Mouse (Mus musculus) forelimb bud, embryonic 11.5 days (tissue): Measurements from ENCODE around the gene Hrh3.

Experiments used
- DNase-seq: peaks from one replicate; pipeline ENCODE4 v3.0.0-alpha.2; 2012; ENCODE audit warnings: low read depth, low spot score

Hrh3 gene

DNA sequence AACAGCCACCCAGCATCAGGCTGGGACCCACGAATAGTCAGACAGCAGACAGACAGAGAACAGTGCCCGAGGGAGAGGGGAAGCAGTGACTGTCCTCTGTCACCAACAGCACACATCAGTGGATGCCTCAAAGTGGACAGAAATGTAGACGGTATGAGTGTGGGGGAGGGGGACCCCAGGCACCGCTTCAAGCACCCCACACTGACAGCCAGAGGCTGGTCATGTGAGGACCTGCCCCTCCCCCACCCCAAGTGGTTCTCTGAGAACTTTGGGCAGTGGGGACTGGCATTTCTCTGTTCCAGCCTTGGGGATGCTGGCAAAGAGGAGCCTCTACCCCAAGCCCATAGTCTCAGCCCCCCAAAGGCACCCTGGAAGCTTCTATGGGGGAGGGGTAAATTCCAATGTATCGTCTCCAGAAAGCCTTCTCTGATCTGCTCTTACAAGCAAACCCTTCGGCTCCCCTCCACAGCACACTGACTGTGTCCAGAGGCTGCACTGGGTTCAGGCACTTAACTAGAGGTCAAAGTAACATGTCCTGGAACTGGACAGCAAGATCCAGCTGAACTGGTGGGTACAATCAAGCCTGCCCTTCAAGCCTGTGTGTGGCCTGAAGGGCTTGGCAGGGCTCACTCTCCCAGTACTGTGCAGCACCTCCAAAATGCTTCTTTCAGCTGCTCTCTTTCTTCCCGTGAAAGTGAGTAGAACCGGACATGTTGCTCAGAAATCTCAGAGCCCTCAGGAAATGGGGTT lies 1.3 kb upstream of the Hrh3 start:
- DNase-seq: no peak

DNA sequence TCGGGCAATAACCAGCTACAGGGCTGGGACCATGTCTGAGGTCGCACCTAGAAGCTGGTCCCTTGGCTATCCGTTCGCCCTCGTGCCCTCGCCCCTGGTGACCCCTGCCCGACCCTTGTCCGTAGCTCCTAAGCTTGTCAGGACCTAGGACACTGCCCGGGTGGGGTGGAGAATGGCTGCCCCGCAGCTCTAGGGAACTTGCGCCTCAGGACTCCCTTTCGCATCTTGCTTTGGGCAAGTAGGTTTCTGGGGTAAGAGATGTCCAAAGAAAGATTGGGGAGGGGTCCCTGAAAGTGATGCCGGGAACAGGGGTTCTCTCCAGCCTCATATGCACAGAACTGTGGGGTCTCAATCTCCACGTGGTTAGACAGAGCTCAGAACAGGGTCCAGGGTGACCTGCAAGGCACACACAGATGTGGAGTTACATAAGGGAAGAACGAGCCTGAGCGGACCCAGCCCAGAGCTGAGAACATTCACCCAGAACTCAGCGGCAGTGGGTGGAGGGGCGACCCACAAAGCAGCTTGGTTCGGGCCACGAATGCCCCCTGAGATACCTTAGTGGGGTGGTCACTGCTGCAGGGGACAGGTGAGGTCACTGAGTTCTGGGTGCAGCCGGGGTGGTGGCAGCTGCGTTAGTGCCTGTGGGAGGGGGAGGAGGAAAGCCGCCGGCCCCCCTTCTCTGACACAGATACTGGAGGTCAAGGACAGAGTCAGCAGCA lies 530 bp upstream of the Hrh3 start:
- no peak for DNase-seq

DNA sequence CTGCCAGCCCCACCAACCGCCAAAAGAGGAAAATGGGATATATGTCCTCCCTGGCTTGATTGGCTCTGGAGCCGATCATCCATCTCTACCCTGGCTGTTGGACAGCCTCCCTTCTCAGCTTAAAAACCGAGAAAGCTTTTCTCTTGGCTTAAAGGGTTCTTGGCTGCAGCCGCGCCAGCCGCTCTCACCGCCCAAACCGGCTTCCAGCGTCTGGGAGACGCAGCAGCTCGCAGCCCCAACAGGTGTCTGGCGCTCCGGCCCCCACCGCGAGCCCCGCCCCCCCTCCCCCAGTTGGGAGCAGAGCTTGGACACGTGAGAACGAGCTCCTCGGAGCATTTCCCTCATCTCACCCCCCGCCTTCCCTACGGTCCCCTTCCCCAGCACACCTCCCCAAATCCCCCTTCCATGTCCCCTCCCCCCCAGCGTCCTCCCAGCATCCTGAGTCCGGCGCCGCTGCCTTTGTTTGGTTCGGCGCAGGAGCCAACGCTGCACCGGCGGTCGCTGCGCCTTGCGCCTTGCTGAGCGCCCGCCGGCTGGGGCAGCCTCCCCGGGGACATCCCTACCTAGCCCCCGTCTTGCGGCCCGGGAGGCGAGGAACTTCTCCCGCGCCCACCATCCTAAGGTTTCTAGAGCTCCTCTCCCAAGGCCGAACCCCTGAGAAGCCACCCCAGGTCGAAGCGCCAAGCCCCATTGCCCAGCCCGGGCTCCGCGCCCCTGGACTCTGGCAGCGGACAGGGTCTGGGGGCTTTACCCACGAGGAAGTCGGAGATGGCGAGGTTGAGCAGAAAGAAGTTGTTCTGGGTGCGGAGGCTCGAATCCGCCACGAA lies 924 bp downstream of the Hrh3 start:
- DNase-seq: no peak

DNA sequence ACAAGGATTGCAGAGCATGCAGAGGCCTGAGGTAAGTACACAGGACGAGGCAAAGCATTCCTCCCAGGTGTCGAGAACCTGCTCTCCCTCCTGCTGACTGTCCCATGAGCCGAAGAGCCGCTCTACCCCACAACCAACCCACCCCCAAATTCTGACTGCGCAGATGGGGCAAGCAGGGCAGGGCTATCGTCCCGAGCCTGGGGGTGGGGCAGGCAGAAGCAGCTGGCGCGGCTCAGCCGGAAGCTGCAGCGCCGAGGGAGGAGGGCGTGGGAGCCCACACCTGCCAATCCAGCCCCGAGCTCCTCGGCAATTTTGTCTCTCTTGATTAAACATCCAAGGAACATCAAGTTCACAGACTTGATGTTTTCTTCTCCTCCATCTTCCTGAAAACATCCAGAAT lies 4.8 kb downstream of the Hrh3 start:
- DNase-seq: no peak

DNA sequence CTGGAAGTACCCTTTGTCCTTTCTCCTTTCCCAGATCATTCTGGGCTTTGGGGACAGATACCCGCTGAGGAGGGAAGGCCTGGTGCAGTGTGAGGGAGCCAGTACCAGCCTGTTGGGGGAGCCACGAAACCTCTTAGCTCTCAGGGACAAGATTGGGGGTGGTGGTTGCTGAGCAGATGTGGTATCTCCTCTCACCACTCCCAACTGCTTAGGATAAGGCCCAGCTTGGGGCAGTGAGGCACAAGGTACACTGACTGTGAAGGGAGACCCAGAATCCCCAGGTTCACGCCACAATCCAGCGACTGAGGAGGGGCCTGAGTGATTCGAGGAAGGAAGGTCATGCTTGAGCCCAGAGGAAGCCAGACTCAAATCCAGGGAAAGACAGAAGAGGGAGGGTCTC lies 6.1 kb downstream of the Hrh3 start:
- no peak for DNase-seq

DNA sequence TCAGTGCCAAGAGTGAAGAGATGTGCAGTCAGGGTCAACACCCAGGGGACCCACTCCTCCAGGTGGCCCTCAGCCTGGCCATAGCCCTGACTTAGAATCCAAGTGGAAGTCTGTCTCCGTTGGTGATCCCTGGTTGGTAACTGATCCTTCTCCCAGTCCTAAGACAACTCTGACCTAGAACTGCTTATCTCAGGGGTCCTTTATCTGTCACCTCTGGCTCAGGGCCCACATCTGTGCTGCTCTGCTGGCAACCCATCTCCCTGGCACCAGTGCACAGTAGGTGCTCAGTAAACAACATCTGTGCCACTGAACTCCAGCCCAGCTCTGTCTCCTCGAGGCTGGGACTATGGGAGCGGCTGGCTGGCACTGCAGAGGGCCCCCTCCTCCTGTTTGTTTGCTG lies 6.7 kb downstream of the Hrh3 start:
- DNase-seq: no peak

DNA sequence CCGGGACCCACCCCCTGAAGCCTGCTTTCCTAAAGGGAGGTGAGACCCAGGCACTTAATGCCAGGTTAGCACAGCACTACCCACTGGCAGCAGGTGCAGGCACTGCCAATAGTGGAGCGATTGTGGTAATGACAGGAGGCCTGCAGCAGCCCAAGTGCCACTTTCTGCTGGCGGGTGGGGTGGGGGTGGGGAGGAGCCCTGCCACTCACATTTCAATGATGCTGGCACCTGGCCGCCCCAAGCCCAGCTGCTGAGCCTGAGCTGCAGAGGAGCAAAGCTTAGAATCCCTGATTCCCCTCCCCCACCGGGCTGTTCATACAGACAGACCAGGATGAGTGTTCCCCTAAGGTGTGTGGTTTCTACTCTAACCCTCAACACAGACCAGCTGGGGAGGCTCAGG lies 8.6 kb downstream of the Hrh3 start:
- DNase-seq: no peak

DNA sequence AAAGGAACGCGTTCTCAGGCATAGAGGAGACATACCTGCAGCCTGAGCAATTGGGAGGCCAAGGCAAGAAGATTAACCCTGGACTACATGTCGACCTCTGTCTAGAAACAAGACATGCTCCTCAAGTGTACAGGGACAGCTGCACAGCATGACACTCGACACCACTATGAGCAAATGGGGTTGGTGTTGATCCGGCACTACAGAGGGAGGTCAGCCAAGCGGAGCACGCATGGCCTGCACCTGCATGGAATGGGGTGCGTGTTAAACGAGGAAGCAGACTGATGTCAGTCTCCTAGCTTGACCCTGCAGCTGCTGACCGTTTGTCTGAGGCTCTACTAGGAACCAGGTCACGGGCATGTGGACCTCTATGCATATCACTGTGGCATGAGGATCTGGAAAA lies 14.0 kb downstream of the Hrh3 start:
- DNase-seq: no peak

DNA sequence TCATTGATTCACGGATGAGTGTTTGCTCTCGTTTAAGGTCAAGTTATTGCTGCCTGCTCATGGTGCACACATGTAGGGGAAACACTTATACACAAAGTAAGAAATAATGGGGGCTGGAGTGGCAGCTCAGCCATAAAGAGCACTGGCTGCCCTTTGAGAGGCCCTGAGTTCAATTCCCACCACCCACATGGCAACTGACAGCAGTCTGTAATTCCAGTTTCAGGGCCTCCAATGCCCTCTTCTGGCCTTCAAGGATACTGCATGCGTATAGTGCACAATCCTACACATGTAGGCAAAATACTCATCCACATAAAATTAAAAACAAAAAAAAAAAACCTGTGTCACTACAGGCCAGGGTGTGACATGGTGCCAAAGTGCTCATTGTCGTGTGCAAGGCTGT lies 16.8 kb downstream of the Hrh3 start:
- DNase-seq: no peak

DNA sequence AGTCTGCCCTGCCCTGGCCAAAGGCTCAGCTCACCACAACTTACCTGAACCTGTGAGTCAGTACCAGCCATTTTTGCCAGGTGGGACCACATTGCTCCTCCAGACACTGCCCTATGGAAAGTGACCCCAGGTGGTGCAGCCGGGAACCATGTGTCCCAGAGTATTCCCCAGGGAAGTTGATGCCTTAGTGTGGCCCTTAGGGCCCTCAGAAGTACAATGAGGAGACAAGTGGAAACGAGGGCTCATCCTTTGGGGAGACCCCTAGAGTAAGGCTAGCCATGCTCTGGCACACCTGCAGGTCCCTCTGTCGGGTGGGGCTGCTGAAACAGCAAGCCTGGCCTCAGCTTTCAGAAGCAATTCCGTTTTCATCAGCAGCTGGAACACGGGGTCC lies 17.7 kb downstream of the Hrh3 start:
- DNase-seq: no peak

DNA sequence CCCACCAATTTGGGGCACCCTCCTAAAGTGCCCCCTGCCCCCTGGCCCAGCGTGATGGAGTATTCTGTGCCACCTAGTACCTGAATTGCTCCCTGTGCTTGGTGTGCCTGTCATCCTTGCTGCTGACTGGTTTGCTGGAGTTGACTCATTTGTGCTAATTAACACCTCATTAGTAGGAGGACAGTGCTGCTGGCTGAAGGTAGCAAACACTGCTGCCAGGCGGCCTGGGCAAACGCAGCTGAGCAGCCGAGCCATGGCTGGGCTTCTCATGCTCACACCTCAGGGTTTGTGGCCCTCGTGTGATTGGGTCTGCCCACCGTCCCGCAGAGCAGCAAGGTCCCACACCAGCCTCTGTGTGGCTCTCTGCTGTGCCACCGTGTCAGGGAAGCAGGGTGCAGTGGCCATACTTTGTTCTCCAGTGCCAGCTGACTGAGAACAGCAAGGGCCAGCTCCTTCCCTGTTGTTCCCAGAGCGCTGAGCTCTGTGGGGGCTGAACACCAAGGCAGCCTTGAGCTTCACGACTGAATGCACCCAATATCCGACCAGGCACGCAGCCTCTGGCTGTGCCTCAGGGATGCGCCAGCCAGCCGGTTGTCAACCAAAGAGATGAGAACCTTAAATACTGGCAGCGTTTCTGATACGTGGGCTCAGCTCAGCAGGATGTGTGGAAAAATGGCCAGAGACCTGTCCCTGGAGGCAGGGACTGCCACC lies 18.2 kb downstream of the Hrh3 start:
- no peak for DNase-seq

DNA sequence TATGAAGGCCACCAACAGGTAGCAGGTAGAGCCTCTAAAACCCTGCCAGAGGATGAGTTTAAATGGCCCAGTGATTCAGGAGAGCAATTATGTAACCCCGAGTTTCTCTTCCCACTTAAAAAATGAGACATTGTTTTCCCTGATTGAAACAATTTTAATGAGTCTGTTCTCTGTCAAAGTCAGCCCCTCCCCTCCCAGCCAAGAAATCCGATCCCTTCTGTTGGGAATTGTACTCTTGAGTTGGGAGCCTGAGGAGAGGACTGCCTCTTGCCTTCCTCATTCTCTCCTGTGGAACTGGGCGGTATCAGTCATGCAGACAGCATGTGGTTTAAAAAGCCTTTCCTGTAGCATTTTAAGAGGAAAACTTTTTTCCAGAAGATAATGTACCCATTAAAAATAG lies 19.7 kb downstream of the Hrh3 start:
- no peak for DNase-seq

DNA sequence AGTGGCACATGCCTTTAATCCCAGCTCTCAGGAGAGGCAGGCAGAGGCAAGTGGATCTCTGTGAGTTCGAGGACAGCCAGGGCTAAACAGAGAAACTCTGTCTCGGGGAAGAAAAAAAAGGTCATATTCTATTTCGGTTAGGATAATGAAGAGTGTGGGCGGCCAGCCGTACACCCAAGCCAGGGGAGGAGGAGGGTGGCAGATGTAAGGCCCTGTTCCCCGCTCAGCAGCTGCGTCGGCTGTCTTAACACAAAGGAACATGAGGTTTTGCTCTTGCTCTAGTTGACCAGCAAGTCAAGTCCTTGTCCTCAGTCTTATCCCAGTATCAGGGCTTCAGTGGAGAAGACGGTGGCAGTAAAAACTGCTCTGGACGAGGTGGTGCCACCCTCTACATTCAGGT lies 21.2 kb downstream of the Hrh3 start:
- DNase-seq: no peak

DNA sequence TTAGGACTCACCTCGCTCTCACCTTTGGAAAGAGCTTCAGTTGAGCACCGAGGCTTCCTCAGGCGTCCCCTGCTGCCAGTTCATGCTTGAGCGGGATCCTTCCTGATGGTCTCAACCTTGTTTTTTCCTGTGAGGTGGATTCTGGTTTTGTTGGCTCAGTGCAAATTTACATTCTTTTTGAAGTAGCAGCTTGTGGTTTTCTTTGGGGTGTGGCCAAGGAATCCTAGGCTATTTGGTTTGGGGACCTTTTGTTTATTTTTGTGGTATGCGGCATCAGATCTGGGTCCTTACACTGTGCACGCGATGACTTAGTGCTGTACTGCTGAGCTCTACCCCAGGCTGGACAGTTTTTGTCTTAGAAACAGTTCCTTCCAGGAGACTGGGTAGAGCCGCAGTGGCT lies 23.6 kb downstream of the Hrh3 start:
- DNase-seq: no peak

DNA sequence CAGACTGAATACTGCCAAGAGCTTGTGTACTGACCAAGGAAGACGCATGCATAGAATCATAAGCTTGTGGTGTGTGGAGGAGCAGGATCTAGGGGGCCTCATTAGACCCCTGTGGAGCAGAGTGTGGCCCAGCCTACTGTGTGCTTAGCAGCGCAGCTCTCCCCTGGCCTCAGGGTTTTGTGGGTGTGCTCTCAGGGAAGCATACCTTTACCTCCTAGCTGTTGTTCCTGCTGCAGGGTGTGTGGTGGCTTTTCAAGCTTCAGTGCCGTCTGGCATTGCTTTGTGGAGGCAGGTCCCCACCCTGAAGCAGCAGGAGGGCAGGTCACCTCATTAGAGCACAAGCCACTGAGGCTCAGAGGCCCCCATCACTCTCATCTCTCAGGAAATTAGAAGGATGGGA lies 26.7 kb downstream of the Hrh3 start:
- no peak for DNase-seq

DNA sequence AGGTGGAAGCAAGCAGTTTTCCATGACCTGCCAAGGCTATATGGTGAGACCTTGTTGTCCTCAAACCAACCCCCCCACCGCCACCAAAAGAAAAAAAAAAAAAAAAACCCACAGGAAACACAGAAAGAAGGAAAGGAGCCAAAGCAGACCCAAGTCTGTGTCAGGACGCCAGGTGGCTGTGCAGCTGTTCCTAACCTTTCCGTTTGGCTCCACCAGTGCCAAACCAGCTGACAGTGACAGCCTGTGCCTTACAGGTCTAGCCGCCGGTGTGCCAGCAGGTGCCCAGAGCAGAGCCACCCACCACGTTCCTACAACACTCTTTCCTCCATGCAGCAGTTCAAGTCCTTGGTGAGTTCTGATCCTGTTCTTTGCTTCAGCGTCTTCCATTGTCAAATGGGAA lies 31.4 kb downstream of the Hrh3 start:
- DNase-seq: no peak

DNA sequence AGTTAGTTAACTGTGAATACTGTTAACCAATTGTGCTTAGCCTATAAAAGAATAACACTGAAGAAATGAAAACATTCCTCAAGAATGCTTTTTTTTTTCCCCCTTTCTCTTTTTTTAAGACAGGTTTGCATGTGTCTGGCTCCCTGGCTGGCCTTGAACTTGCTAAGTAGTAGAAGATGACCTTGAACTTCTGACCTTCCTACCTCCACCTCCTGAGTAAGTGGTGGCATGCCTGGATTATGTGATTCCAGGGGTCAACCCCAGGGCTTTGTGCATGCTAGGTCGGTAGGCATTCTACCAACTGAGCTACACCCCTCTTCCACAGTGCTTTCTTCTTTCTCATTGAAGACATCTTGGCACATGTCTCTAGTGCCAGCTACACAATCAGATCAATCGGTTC lies 32.6 kb downstream of the Hrh3 start:
- no peak for DNase-seq

DNA sequence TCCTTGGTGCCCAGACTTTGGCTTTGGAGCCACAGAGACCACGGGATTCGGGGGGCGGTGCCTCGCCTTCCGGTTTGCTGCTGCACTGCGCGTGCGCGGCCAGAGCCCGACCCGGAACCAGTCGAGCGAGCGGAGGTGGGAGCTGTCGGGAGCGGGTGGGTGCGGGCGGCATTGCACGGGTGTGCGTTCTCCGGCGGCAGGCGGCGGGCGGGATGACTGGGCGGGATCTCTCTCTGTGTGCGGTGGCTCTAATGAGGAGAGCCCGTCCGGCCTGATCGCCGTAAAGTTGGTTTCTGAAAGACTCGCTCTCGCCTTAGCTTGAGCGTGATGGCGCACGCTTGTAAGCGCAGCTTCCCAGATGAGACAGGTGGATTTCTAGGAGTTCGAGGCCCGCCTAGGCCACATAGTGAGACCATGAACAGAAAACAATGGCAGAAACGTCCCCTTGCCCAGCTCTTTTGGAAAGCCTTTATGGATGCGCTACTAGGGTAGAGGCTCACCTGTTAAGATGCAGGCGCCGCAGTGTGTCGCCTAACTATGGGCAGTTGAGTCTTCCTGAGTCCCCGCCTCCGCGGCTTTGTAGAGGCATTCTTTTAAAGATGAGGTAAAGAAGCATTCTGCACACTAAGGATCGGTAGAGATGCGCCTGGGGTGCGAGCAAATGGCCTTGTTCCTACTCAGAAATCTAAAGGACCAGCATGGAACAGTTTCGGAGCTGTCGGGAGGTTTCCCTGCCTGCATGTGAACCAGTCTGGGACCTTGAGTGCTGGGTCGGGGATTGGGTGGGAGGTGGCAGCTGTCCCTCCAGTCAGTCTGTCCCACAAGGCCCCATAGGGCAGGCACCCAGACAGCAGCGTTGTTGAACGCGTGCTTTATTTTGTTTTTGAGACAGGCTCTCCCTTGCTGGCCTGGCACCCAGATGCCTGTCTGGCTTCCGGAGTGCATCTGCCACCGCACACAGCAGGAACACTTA lies 33.5 kb downstream of the Hrh3 start, which contains the start of gene Mtg2:
Gene Mtg2 (plus strand): TSS at position 108 of the 973 bp plus-strand sequence.
- peak; percentile 88 for DNase-seq

DNA sequence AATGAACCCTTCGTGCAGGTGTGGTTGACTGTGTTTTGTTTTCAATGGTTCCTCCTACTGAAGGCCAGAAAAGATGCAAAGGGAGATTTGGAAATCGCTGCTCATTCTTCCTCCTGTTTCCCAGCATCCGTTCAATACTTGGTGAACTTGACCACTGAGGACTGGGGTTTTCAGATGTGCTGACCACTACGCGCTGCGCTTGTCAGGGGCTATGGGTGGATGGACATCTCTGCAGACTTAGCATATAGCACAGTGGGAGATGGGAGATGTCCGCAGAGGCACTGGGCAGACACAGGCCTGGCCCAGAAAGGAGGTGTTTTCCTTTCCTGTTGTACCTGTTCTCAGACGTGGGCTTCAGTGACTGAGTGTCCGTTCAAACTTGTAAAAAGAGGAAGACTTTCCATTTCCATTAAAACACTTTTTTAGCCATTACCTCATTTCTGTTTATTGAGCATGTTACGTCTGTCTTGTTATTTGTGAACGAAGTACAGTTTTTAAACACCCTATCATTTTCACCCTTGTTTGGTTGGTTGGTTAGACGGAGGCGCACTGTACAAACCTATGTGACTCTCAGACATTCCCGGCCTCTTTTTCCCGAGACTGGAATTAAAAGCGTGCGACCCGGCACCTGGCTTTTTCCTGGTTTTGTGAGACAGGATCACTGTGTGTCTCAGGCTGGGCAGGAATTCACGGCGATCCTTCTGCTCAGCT lies 34.4 kb downstream of the Hrh3 start:
- DNase-seq: no peak
